Mouse (Mus musculus): ENCODE data around the gene Wwox.

DNA sequence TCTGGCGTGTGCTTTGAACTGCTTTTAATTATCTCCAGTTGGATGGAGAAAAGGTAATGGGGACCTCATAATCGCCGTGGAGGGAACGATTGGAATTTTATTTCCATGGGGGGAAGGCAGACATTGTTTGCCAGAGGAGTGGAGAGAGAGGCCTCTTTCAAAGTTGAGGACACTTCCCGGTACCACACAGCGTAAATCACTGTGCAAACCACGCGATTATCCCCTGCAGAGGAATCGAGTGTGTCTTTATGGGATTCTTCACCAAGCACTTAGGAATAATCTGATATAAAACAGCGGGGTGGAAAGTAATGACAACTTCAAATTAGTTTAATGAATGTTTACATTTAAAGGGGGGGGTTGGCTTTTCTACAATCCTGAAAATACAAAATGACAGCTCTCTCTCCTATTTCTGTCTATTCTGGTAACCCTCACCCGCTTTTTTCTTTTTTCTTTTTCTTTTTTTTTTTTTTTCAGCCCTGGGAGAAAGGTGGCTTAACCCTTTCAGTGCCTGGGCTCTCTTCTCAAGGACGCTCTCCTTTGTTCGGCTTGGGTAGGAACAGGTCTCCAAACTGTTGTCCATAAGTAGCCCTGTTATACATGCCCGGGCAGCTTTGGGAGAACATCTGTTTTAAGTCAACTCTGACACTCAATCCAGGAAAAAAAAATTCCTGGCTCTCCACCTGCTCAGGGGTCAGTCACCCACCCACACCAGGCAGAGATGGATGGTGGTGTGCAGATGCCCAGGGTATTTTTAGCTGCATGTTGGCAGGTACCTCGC, 769.1 kb downstream of the Wwox start:
- no peak for TF ChIP-seq CTCF (IDR thresholded peaks at IDR 0.05; ENCODE audit: low read depth, low read length)
- TF ChIP-seq POLR2A (IDR thresholded peaks at IDR 0.05; ENCODE audit: borderline replicate concordance, low read depth, low read length): no peak
